In the genomic region with DNA sequence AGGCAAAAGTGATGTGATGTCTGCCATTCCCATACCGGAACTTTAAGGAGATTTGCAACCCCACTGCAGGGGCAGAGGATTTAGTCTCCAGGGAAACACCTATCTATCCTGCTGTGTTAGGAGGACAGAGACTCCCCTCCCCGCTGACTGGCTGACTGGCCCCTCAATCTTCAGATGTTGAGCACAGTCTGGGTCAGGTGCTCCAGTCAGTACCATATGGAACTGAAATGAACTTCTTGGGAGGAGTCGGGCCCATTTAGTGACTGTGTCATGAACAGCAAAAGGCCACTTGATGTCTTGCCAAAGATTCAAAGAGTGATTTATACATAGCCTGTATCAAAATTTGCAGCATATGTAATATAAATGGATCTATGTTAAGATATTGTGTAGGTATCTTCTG, we compare ENCODE assay signal across 15 mouse cellular contexts.
DNase-seq lines count a peak whose midpoint lies in the region; ATAC-seq and TF ChIP-seq lines count a peak whose summit lies in the region.
"Had no signal": no experiment of that assay in that cellular context is flagged by ENCODE, and none has a peak within 500 bp of the region (broad histone marks: within the 10 kb centered on the region; RNA-seq: fewer than 3 reads in every experiment).

No protein-coding gene starts in this region.

- 0 out of 2 replicates have a peak, but pooled peaks cover 6% of the 10 kb centered on the region for H3K36me3 ChIP-seq in hindbrain, embryonic 15.5 days
- no peaks in the 10 kb centered on the region for H3K36me3 ChIP-seq in hindbrain, embryonic 10.5 days
- H3K36me3 ChIP-seq in forebrain, embryonic 16.5 days (ENCODE audit: control insufficient read depth, insufficient read depth): no peaks in the 10 kb centered on the region
- H3K36me3 ChIP-seq in midbrain, embryonic 15.5 days (replicated peaks): 0 out of 2 replicates have a peak, but pooled peaks cover 1% of the 10 kb centered on the region
- H3K36me3 ChIP-seq in stomach, postnatal 0 days (ENCODE audit: control insufficient read depth, insufficient read depth, low read length): no peaks in the 10 kb centered on the region
- H3K36me3 ChIP-seq: limb, embryonic 15.5 days had no signal

- H3K9ac ChIP-seq in hindbrain, embryonic 15.5 days: no peak overlapping the region
- no peak overlapping the region for H3K9ac ChIP-seq in forebrain, embryonic 16.5 days (replicated peaks; ENCODE audit: low read depth, low read length)
- H3K9ac ChIP-seq in midbrain, embryonic 15.5 days: no peak overlapping the region
- no peak overlapping the region for H3K9ac ChIP-seq in stomach, postnatal 0 days (ENCODE audit: low read length)
- H3K9ac ChIP-seq: limb, embryonic 15.5 days; liver, postnatal 0 days had no signal

- peaks cover 29% of the 10 kb centered on the region for H3K4me1 ChIP-seq in hindbrain, embryonic 15.5 days (replicated peaks)
- H3K4me1 ChIP-seq in hindbrain, embryonic 10.5 days (replicated peaks): peaks cover 28% of the 10 kb centered on the region
- peaks cover 28% of the 10 kb centered on the region for H3K4me1 ChIP-seq in forebrain, embryonic 16.5 days (replicated peaks; ENCODE audit: control insufficient read depth, insufficient read depth, low read length)
- peaks cover 25% of the 10 kb centered on the region for H3K4me1 ChIP-seq in midbrain, embryonic 15.5 days
- no peaks in the 10 kb centered on the region for H3K4me1 ChIP-seq in stomach, postnatal 0 days (replicated peaks; ENCODE audit: control insufficient read depth, insufficient read depth)

- H3K27ac ChIP-seq in hindbrain, embryonic 15.5 days (replicated peaks): peak overlapping the region; percentile 82; the same call in 1 of the 2 replicates
- H3K27ac ChIP-seq in hindbrain, embryonic 10.5 days: no peak overlapping the region
- peak overlapping the region; percentile 48 for H3K27ac ChIP-seq in forebrain, embryonic 16.5 days (ENCODE audit: low read length)
- peak overlapping the region; percentile 81 for H3K27ac ChIP-seq in midbrain, embryonic 15.5 days
- H3K27ac ChIP-seq in stomach, postnatal 0 days (replicated peaks): no peak overlapping the region
- H3K27ac ChIP-seq: heart, adult 2 months; limb, embryonic 15.5 days had no signal

- DNase-seq in cerebellum, adult 9-10 months: peak; percentile 58
- no peak for DNase-seq in cerebellum, adult 11 months
- no peak for DNase-seq in hindbrain, embryonic 10.5 days (ENCODE audit: low spot score)
- no peak for DNase-seq in stomach, postnatal 0 days (ENCODE audit: low spot score)
- no peak for DNase-seq in right cerebral cortex, postnatal 10 days (ENCODE audit: low spot score in 2 of 2)
- DNase-seq: heart, adult 2 months; kidney, adult 9 months; liver, postnatal 0 days; right cerebral cortex, postnatal 14 days; thymus, postnatal 36 days had no signal

- H3K4me2 ChIP-seq in hindbrain, embryonic 15.5 days: no peak overlapping the region
- no peak overlapping the region for H3K4me2 ChIP-seq in forebrain, embryonic 16.5 days (ENCODE audit: low read length)
- H3K4me2 ChIP-seq in midbrain, embryonic 15.5 days: no peak overlapping the region
- H3K4me2 ChIP-seq in stomach, postnatal 0 days (replicated peaks; ENCODE audit: low read depth): no peak overlapping the region

- 41% methylated on average over 3 of the region's 3 CpGs for WGBS in hindbrain, embryonic 15.5 days
- 31% methylated on average over 3 of the region's 3 CpGs for WGBS in hindbrain, embryonic 10.5 days
- 48% methylated on average over 3 of the region's 3 CpGs for WGBS in forebrain, embryonic 16.5 days
- 25% methylated on average over 3 of the region's 3 CpGs for WGBS in midbrain, embryonic 15.5 days
- WGBS in stomach, postnatal 0 days: 35% methylated on average over 3 of the region's 3 CpGs

- ATAC-seq in hindbrain, embryonic 15.5 days (ENCODE audit: low FRiP score, low read depth): no peak
- no peak for ATAC-seq in forebrain, embryonic 16.5 days
- no peak for ATAC-seq in midbrain, embryonic 15.5 days (replicated peaks)
- no peak for ATAC-seq in stomach, postnatal 0 days (ENCODE audit: low FRiP score, low TSS enrichment)
- ATAC-seq: liver, postnatal 0 days; Patski had no signal

- H3K4me3 ChIP-seq in hindbrain, embryonic 15.5 days: no peak overlapping the region
- H3K4me3 ChIP-seq in hindbrain, embryonic 10.5 days: no peak overlapping the region
- no peak overlapping the region for H3K4me3 ChIP-seq in forebrain, embryonic 16.5 days (replicated peaks; ENCODE audit: low read length)
- no peak overlapping the region for H3K4me3 ChIP-seq in midbrain, embryonic 15.5 days
- H3K4me3 ChIP-seq in stomach, postnatal 0 days (ENCODE audit: low read depth, low read length): no peak overlapping the region
- H3K4me3 ChIP-seq: heart, adult 2 months; limb, embryonic 15.5 days had no signal

- no peaks in the 10 kb centered on the region for H3K9me3 ChIP-seq in hindbrain, embryonic 15.5 days
- H3K9me3 ChIP-seq in hindbrain, embryonic 10.5 days: no peaks in the 10 kb centered on the region
- H3K9me3 ChIP-seq in forebrain, embryonic 16.5 days (ENCODE audit: control insufficient read depth, low read length): no peaks in the 10 kb centered on the region
- no peaks in the 10 kb centered on the region for H3K9me3 ChIP-seq in midbrain, embryonic 15.5 days
- no peaks in the 10 kb centered on the region for H3K9me3 ChIP-seq in stomach, postnatal 0 days (ENCODE audit: control insufficient read depth, low read length)
- H3K9me3 ChIP-seq: limb, embryonic 15.5 days had no signal

- H3K27me3 ChIP-seq in hindbrain, embryonic 15.5 days: no peaks in the 10 kb centered on the region
- peaks cover 34% of the 10 kb centered on the region for H3K27me3 ChIP-seq in hindbrain, embryonic 10.5 days (ENCODE audit: insufficient read depth, poor library complexity, severe bottlenecking)
- H3K27me3 ChIP-seq in forebrain, embryonic 16.5 days (replicated peaks; ENCODE audit: control insufficient read depth, insufficient read depth, low read length): no peaks in the 10 kb centered on the region
- no peaks in the 10 kb centered on the region for H3K27me3 ChIP-seq in midbrain, embryonic 15.5 days (replicated peaks)
- no peaks in the 10 kb centered on the region for H3K27me3 ChIP-seq in stomach, postnatal 0 days (ENCODE audit: control insufficient read depth, insufficient read depth, low read length)
- H3K27me3 ChIP-seq: limb, embryonic 15.5 days had no signal

- no peak for TF ChIP-seq CTCF in stomach, postnatal 0 days (IDR thresholded peaks at IDR 0.05; ENCODE audit: low read depth)

- TF ChIP-seq EP300 in stomach, postnatal 0 days (optimal IDR thresholded peaks at IDR 0.05): no peak

Comparison
In these comparisons a context has a peak if more than half of its experiments do, and no peak if none do; other contexts are left out.
1. H3K27ac ChIP-seq: peak in hindbrain, embryonic 15.5 days (single experiment), forebrain, embryonic 16.5 days (single experiment) and midbrain, embryonic 15.5 days (single experiment); none in hindbrain, embryonic 10.5 days (single experiment) and stomach, postnatal 0 days (single experiment).